Mouse (Mus musculus): ENCODE results near the gene Prox2. TPM values are rescaled to one million over a fixed set of nuclear protein-coding genes. Genes with fewer than 3 reads are reported as not detected.

Prox2 gene
- total and polyA plus RNA-seq, 3 experiments = 2.4 to 13.3 (median 4.5) TPM

DNA sequence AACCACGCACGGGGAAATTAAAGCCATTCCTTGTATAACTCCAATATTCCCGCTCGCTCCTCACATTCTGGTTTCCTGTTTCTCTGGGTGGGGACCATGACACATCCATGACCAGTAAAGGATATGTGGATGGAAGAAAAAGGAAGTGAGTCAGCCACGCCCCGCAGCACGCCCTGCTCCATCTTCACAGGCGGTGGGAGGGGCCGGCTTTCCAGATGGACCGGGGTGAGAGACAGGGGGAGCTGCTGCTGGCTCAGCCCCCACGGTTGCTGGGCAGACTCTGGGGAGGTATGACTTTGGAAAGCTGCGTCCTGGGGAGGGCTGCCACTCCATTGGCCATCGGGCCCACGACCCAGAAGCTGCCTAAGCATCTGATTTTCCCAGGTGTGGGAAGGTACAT is 16.5 kb downstream of the Prox2 start:
- Histone ChIP-seq H3K4me1 (ENCODE audit: control insufficient read depth in 1 of 2, insufficient read depth in 2 of 2) (peaks cover 8 to 49% of the 10 kb centered on the region in 2 experiments), H3K9me3 (replicated peaks; ENCODE audit: low read length) (peaks cover 5% of the 10 kb centered on the region), H3K9ac (ENCODE audit: insufficient read depth, low read depth) (no peak overlapping the region), H3K27ac (ENCODE audit: insufficient read depth, low read depth) (no peak overlapping the region), H3K79me2 (replicated peaks; ENCODE audit: control insufficient read depth, extremely low read depth, insufficient read depth, poor library complexity, severe bottlenecking) (no peaks in the 10 kb centered on the region), H3K27me3 (replicated peaks) (no peaks in the 10 kb centered on the region), H3K4me2 (ENCODE audit: insufficient read depth, low read depth, poor library complexity, severe bottlenecking) (no peak overlapping the region), H3K36me3 (replicated peaks in 1 of 2; ENCODE audit: control insufficient read depth in 1 of 2, insufficient read depth in 1 of 2, low read length in 1 of 2) (peaks cover 37 to 56% of the 10 kb centered on the region in 2 experiments), H3K4me3 (replicated peaks in 1 of 3; ENCODE audit: low read depth in 2 of 3, low read length in 2 of 3, poor library complexity in 1 of 3) (no peak overlapping the region)
- in situ Hi-C loops (cut with MboI; ENCODE audit: low pct_ligation_motif_present, low pct_unique_long_range_greater_than_20kb, low sequenced_read_pairs) = loop anchor here (5.0 kb wide), 1 partner anchor 38 kb away; no protein-coding TSS in a partner anchor
- TF ChIP-seq GABPA (IDR thresholded peaks at IDR 0.05; ENCODE audit: insufficient replicate concordance, low read depth, low read length) = no peak
- no peak for TF ChIP-seq ZNF384 (IDR thresholded peaks at IDR 0.05; ENCODE audit: low read depth, low read length)
- no peak for TF ChIP-seq MAZ (IDR thresholded peaks at IDR 0.05; ENCODE audit: low read depth, low read length)
- TF ChIP-seq MAFK (IDR thresholded peaks at IDR 0.05; ENCODE audit: insufficient replicate concordance, low read length) = no peak
- no peak for TF ChIP-seq CTCF (conservative IDR thresholded peaks at IDR 0.05 in 1 of 2, IDR thresholded peaks at IDR 0.05 in 1 of 2; ENCODE audit: low read depth in 2 of 2, low read length in 2 of 2)
- no peak for TF ChIP-seq MAX (IDR thresholded peaks at IDR 0.05; ENCODE audit: low read length)
- no peak for TF ChIP-seq BHLHE40 (IDR thresholded peaks at IDR 0.05; ENCODE audit: low read depth, low read length)
- TF ChIP-seq NELFE (IDR thresholded peaks at IDR 0.05; ENCODE audit: low read depth, low read length) = no peak
- TF ChIP-seq IRF4 (IDR thresholded peaks at IDR 0.05; ENCODE audit: low read depth, low read length) = no peak
- no peak for TF ChIP-seq ZC3H11A (IDR thresholded peaks at IDR 0.05; ENCODE audit: low read depth, low read length)
- dilution Hi-C loops (cut with MboI; ENCODE audit: extremely low pct_ligation_motif_present, extremely low pct_unique_long_range_greater_than_20kb, low sequenced_read_pairs) = no loop called here
- DNase-seq (ENCODE audit: extremely low read depth) = no peak

DNA sequence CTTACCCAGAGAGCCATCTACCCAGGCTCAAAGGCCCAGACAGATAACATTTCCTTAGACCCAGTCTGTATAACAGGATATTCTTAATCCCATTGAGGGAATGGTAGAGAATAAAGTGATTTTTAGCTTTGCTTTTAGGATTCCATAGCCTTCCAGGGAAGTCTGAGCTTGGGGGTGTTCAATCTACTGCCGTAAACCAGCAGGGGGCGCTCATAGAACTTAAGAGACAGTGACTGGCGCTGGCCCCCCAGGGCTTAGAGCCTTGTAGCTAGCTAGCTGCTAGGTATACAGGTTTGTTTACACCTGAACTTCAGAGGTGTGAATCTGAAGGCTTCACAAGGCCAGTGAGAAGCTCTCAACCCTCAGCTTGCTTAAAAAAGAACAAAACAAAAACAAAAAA is 18.3 kb downstream of the Prox2 start:
- dilution Hi-C loops (cut with MboI; ENCODE audit: extremely low pct_ligation_motif_present, extremely low pct_unique_long_range_greater_than_20kb, low sequenced_read_pairs) (no loop called here), in situ Hi-C loops (cut with MboI; ENCODE audit: low pct_ligation_motif_present, low pct_unique_long_range_greater_than_20kb, low sequenced_read_pairs) (loop anchor here (5.0 kb wide), 1 partner anchor 40 kb away; no protein-coding TSS in a partner anchor)
- DNase-seq (ENCODE audit: extremely low read depth) = peak; percentile 75
- peaks cover 6% of the 10 kb centered on the region for H3K9me3 ChIP-seq (replicated peaks; ENCODE audit: low read length)
- no peaks in the 10 kb centered on the region for H3K79me2 ChIP-seq (replicated peaks; ENCODE audit: control insufficient read depth, extremely low read depth, insufficient read depth, poor library complexity, severe bottlenecking)
- no peak overlapping the region for H3K4me2 ChIP-seq (ENCODE audit: insufficient read depth, low read depth, poor library complexity, severe bottlenecking)
- peaks cover 48 to 68% of the 10 kb centered on the region in 2 experiments for H3K36me3 ChIP-seq (replicated peaks in 1 of 2; ENCODE audit: control insufficient read depth in 1 of 2, insufficient read depth in 1 of 2, low read length in 1 of 2)
- no peak overlapping the region for H3K4me3 ChIP-seq (replicated peaks in 1 of 3; ENCODE audit: low read depth in 2 of 3, low read length in 2 of 3, poor library complexity in 1 of 3)
- TF ChIP-seq ELF1 (IDR thresholded peaks at IDR 0.05; ENCODE audit: low read depth, low read length) (0 out of 2 replicates have a peak, but pooled peaks have one; percentile 15), POLR2A (IDR thresholded peaks at IDR 0.05; ENCODE audit: low read depth, low read length) (no peak), MAX (IDR thresholded peaks at IDR 0.05; ENCODE audit: low read length) (no peak), MEF2A (IDR thresholded peaks at IDR 0.05; ENCODE audit: borderline replicate concordance, low read depth, low read length) (no peak), RAD21 (IDR thresholded peaks at IDR 0.05; ENCODE audit: low read depth, low read length) (peak; percentile 86), USF2 (conservative IDR thresholded peaks at IDR 0.05; ENCODE audit: low read depth, low read length) (no peak), POLR2AphosphoS2 (IDR thresholded peaks at IDR 0.05; ENCODE audit: low read depth, low read length) (no peak), MAZ (IDR thresholded peaks at IDR 0.05; ENCODE audit: low read depth, low read length) (0 out of 2 replicates have a peak, but pooled peaks have one; percentile 71), GABPA (IDR thresholded peaks at IDR 0.05; ENCODE audit: insufficient replicate concordance, low read depth, low read length) (no peak), BHLHE40 (IDR thresholded peaks at IDR 0.05; ENCODE audit: low read depth, low read length) (no peak), ZC3H11A (IDR thresholded peaks at IDR 0.05; ENCODE audit: low read depth, low read length) (peak; percentile 21; the same call in 1 of the 2 replicates), HCFC1 (IDR thresholded peaks at IDR 0.05; ENCODE audit: low read depth, low read length) (no peak), SMC3 (IDR thresholded peaks at IDR 0.05; ENCODE audit: low read depth, low read length) (peak; percentile 82), ZNF384 (IDR thresholded peaks at IDR 0.05; ENCODE audit: low read depth, low read length) (no peak), TBP (conservative IDR thresholded peaks at IDR 0.05; ENCODE audit: low read depth, low read length) (no peak), CHD2 (IDR thresholded peaks at IDR 0.05; ENCODE audit: low read length) (no peak), JUN (IDR thresholded peaks at IDR 0.05; ENCODE audit: insufficient read depth, low read depth, low read length) (no peak), SIN3A (IDR thresholded peaks at IDR 0.05; ENCODE audit: low read length) (no peak), CTCF (conservative IDR thresholded peaks at IDR 0.05 in 1 of 2, IDR thresholded peaks at IDR 0.05 in 1 of 2; ENCODE audit: low read depth in 2 of 2, low read length in 2 of 2) (peak; percentile 76 to 85), MAFK (IDR thresholded peaks at IDR 0.05; ENCODE audit: insufficient replicate concordance, low read length) (no peak), RCOR1 (conservative IDR thresholded peaks at IDR 0.05; ENCODE audit: low read depth, low read length) (no peak), UBTF (IDR thresholded peaks at IDR 0.05; ENCODE audit: low read depth, low read length) (no peak), KAT2A (IDR thresholded peaks at IDR 0.05; ENCODE audit: insufficient replicate concordance, low read length) (no peak), USF1 (IDR thresholded peaks at IDR 0.05; ENCODE audit: low read depth, low read length) (no peak)
- peaks cover 4 to 44% of the 10 kb centered on the region in 2 experiments for H3K4me1 ChIP-seq (ENCODE audit: control insufficient read depth in 1 of 2, insufficient read depth in 2 of 2)
- no peak overlapping the region for H3K9ac ChIP-seq (ENCODE audit: insufficient read depth, low read depth)
- H3K27ac ChIP-seq (ENCODE audit: insufficient read depth, low read depth) = no peak overlapping the region
- H3K27me3 ChIP-seq (replicated peaks) = no peaks in the 10 kb centered on the region

All from CH12.LX (cell line).